Mouse (Mus musculus): Measurements from ENCODE around the gene Nipsnap3b. TPM values are rescaled to one million over a fixed set of nuclear protein-coding genes. Genes with fewer than 3 reads are reported as not detected.
A peak's percentile ranks its signal among the peaks of the same experiment; 100 is the strongest.

The Nipsnap3b gene
- polyA plus RNA-seq, 1 experiment from 2014 or later = 199 TPM

DNA sequence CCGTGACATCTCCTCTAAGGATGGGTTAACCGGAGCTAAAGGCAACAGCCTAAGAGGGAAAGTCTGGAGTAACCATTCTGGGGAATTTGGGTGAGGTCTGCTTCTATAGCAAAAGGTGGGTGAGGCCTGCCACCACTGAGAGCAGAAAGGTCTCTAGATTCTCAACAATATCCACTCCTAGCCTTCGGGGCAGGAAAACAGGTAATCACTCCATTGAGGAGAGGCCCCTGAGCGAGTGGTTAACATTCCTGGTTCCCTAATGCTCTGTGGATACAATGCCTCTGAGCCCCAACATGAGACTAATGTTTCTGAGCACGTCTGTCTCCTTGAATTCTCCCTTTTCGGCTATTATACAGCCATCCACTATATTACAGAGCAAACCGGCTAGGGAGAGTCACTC, 2.7 kb downstream of the Nipsnap3b start:
- no peak for DNase-seq (ENCODE audit: low spot score)
- Histone ChIP-seq H3K4me3 (replicated peaks; ENCODE audit: low read length) (no peak overlapping the region), H3K9me3 (ENCODE audit: control insufficient read depth, low read length) (no peaks in the 10 kb centered on the region; the same call in 1 of the 2 replicates), H3K4me2 (replicated peaks) (no peak overlapping the region), H3K27ac (no peak overlapping the region), H3K4me1 (replicated peaks; ENCODE audit: control insufficient read depth, insufficient read depth, low read length) (peaks cover 3% of the 10 kb centered on the region), H3K27me3 (ENCODE audit: control insufficient read depth, insufficient read depth, low read length) (no peaks in the 10 kb centered on the region), H3K9ac (no peak overlapping the region), H3K36me3 (replicated peaks; ENCODE audit: control insufficient read depth, insufficient read depth) (peaks cover 40% of the 10 kb centered on the region)
- ATAC-seq (ENCODE audit: low FRiP score) = no peak
- 93% methylated on average over 7 of the region's 7 CpGs for WGBS

DNA sequence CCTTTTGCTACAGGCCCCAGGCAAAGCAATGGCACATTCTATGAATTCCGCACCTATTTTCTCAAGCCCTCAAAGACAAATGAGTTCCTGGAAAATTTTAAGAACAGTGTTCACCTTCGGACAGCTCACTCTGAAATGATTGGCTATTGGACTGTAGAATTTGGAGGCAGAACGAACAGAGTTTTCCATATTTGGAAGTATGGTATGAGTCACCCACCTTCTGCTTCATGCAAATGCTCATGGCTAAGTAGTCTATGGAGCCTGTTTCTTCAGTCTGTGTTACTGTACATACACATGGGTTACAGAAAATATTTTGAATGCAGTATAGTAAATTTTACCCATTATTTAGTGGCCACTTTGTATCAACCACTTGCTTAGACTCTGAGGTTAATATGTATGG, 3.3 kb downstream of the Nipsnap3b start:
- no peaks in the 10 kb centered on the region for H3K27me3 ChIP-seq (ENCODE audit: control insufficient read depth, insufficient read depth, low read length)
- DNase-seq (ENCODE audit: low spot score) (no peak), ATAC-seq (ENCODE audit: low FRiP score) (no peak)
- WGBS = 98% methylated on average over 3 of the region's 3 CpGs
- peaks cover 3% of the 10 kb centered on the region for H3K4me1 ChIP-seq (replicated peaks; ENCODE audit: control insufficient read depth, insufficient read depth, low read length)
- peaks cover 47% of the 10 kb centered on the region for H3K36me3 ChIP-seq (replicated peaks; ENCODE audit: control insufficient read depth, insufficient read depth)
- no peak overlapping the region for H3K4me3 ChIP-seq (replicated peaks; ENCODE audit: low read length)
- H3K4me2 ChIP-seq (replicated peaks) = no peak overlapping the region
- H3K27ac ChIP-seq = no peak overlapping the region
- no peak overlapping the region for H3K9ac ChIP-seq
- H3K9me3 ChIP-seq (ENCODE audit: control insufficient read depth, low read length) = no peaks in the 10 kb centered on the region; the same call in 1 of the 2 replicates

DNA sequence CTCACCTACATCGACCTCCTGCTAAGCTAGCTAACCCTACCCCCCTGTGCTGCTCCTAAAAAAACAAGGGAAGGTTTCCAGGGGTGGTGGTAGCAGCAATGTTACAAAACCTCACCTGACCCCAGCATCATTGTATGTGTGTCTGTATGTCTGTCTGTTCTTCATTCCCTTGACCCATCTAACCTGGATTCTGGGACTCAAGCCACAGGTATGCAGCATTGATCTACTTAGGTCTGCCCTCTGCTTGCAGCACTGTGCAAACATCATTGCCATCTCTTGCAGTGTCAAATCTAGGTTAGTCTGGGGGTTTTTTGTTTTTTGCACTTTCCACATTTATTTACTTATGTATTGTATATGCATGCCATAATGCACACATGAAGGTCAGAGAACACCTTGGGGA, 6.7 kb downstream of the Nipsnap3b start:
- H3K27me3 ChIP-seq (ENCODE audit: control insufficient read depth, insufficient read depth, low read length) = no peaks in the 10 kb centered on the region
- H3K4me2 ChIP-seq (replicated peaks) = no peak overlapping the region
- no peak overlapping the region for H3K27ac ChIP-seq
- no peak for ATAC-seq (ENCODE audit: low FRiP score)
- 93% methylated on average over 1 of the region's 1 CpGs for WGBS
- no peaks in the 10 kb centered on the region for H3K4me1 ChIP-seq (replicated peaks; ENCODE audit: control insufficient read depth, insufficient read depth, low read length)
- no peak overlapping the region for H3K4me3 ChIP-seq (replicated peaks; ENCODE audit: low read length)
- no peaks in the 10 kb centered on the region; the same call in 1 of the 2 replicates for H3K9me3 ChIP-seq (ENCODE audit: control insufficient read depth, low read length)
- no peak overlapping the region for H3K9ac ChIP-seq
- peaks cover 72% of the 10 kb centered on the region for H3K36me3 ChIP-seq (replicated peaks; ENCODE audit: control insufficient read depth, insufficient read depth)
- no peak for DNase-seq (ENCODE audit: low spot score)

DNA sequence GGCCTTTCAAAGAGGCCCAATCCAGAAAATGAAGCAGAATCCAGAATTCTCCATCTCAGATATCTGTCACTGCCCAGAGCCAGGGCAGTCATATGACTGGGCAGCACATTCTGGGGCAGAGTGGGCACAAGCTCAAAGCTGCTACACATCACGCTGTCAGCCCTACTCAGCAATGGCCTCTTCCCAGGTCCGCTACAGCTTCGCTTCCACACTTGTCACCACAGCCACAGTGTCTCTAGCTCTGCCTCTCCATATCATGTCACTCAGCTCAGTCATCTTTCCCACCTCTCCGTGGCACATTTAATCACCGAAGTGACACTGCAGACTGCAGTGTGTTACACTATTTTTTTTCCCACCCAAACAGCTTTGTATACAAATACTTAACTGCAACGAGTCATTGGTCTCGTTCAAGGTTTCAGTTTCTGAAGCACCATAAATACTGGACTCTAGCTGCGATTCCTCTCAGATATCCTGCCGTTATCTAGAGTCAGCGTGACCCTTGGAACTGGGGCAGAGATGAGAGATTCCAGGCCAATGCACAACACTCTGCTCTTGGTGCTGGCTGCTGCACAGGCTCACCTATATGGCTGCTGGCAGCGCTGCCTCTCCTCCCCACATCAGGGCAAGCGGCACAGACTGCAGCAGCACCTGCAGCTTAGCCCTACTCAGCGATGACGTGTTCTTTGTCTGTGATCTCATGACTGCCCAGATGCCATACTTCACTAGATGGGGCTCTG, 11.7 kb downstream of the Nipsnap3b start:
- peaks cover 52% of the 10 kb centered on the region for H3K36me3 ChIP-seq (replicated peaks; ENCODE audit: control insufficient read depth, insufficient read depth)
- H3K4me2 ChIP-seq (replicated peaks) = no peak overlapping the region
- H3K9me3 ChIP-seq (ENCODE audit: control insufficient read depth, low read length) = no peaks in the 10 kb centered on the region
- no peaks in the 10 kb centered on the region for H3K4me1 ChIP-seq (replicated peaks; ENCODE audit: control insufficient read depth, insufficient read depth, low read length)
- ATAC-seq (ENCODE audit: low FRiP score) = no peak
- no peaks in the 10 kb centered on the region for H3K27me3 ChIP-seq (ENCODE audit: control insufficient read depth, insufficient read depth, low read length)
- H3K27ac ChIP-seq = no peak overlapping the region
- H3K9ac ChIP-seq = no peak overlapping the region
- 97% methylated on average over 14 of the region's 14 CpGs for WGBS
- no peak for DNase-seq (ENCODE audit: low spot score)
- no peak overlapping the region for H3K4me3 ChIP-seq (replicated peaks; ENCODE audit: low read length)

DNA sequence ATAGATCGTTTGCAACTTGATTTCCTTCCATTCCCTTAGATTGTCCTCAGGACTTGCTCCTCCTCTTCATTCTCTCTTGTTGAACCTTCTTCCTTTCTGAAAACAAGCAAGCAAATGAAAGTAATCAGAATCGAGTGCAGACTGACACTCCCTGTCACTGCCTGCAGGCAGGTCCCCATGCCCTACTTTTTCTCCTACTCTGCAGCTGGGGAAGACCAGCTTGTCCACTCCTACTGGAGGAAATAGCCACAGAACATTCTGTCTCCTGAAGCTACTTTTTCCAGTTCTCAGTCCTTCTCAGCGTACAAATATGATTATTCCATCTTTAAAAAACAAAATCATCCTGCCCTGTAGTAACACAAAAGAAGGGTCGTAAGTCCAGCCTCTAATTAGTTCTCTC, 12.7 kb downstream of the Nipsnap3b start:
- Histone ChIP-seq H3K9ac (no peak overlapping the region), H3K9me3 (ENCODE audit: control insufficient read depth, low read length) (no peaks in the 10 kb centered on the region), H3K4me3 (replicated peaks; ENCODE audit: low read length) (no peak overlapping the region), H3K36me3 (replicated peaks; ENCODE audit: control insufficient read depth, insufficient read depth) (peaks cover 43% of the 10 kb centered on the region), H3K27me3 (ENCODE audit: control insufficient read depth, insufficient read depth, low read length) (no peaks in the 10 kb centered on the region), H3K4me2 (replicated peaks) (no peak overlapping the region), H3K27ac (no peak overlapping the region), H3K4me1 (replicated peaks; ENCODE audit: control insufficient read depth, insufficient read depth, low read length) (no peaks in the 10 kb centered on the region)
- ATAC-seq (ENCODE audit: low FRiP score) (no peak), DNase-seq (ENCODE audit: low spot score) (no peak)
- WGBS = 97% methylated on average over 4 of the region's 4 CpGs

DNA sequence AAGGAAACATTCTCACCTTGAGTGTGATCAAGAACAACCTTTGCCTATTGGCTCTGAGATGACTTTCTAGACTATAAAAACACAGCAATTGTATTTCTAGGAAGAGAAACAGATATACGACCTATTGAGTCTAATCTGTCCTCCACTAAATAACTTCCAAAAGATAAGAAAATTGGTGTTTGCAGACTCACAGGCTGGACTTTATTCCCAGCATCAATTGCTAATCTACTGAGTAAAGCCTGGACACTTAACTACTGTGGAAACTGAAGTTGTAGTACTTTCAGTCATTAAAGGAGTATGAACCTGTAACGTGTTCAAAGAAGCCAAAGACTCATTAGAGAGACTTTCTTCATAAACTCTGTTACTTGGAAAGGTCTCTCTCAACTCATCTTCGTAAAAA, 16.1 kb downstream of the Nipsnap3b start:
- ATAC-seq (ENCODE audit: low FRiP score) (no peak), DNase-seq (ENCODE audit: low spot score) (no peak)
- no peaks in the 10 kb centered on the region for H3K4me1 ChIP-seq (replicated peaks; ENCODE audit: control insufficient read depth, insufficient read depth, low read length)
- no peak overlapping the region for H3K4me2 ChIP-seq (replicated peaks)
- WGBS = 92% methylated on average over 3 of the region's 3 CpGs
- H3K27me3 ChIP-seq (ENCODE audit: control insufficient read depth, insufficient read depth, low read length) = no peaks in the 10 kb centered on the region
- H3K9ac ChIP-seq = no peak overlapping the region
- no peak overlapping the region for H3K4me3 ChIP-seq (replicated peaks; ENCODE audit: low read length)
- H3K27ac ChIP-seq = no peak overlapping the region
- peaks cover 18% of the 10 kb centered on the region for H3K36me3 ChIP-seq (replicated peaks; ENCODE audit: control insufficient read depth, insufficient read depth)
- no peaks in the 10 kb centered on the region for H3K9me3 ChIP-seq (ENCODE audit: control insufficient read depth, low read length)

GRCm38 (mm10) chr4:53030326-53030948, 18.8 kb downstream of the Nipsnap3b start:
- Histone ChIP-seq H3K9ac (no peak overlapping the region), H3K36me3 (replicated peaks; ENCODE audit: control insufficient read depth, insufficient read depth) (no peaks in the 10 kb centered on the region; the same call in 1 of the 2 replicates), H3K4me2 (replicated peaks) (no peak overlapping the region), H3K4me3 (replicated peaks; ENCODE audit: low read length) (no peak overlapping the region), H3K4me1 (replicated peaks; ENCODE audit: control insufficient read depth, insufficient read depth, low read length) (no peaks in the 10 kb centered on the region), H3K27ac (no peak overlapping the region), H3K9me3 (ENCODE audit: control insufficient read depth, low read length) (no peaks in the 10 kb centered on the region), H3K27me3 (ENCODE audit: control insufficient read depth, insufficient read depth, low read length) (no peaks in the 10 kb centered on the region)
- 27% methylated on average over 8 of the region's 8 CpGs for WGBS
- no peak for ATAC-seq (ENCODE audit: low FRiP score)
- peak; percentile 65 for DNase-seq (ENCODE audit: low spot score)

GRCm38 (mm10) chr4:53043819-53044218, 32.1 kb downstream of the Nipsnap3b start:
- no peak overlapping the region for H3K4me2 ChIP-seq (replicated peaks)
- no peaks in the 10 kb centered on the region; the same call in 1 of the 2 replicates for H3K4me1 ChIP-seq (replicated peaks; ENCODE audit: control insufficient read depth, insufficient read depth, low read length)
- H3K4me3 ChIP-seq (replicated peaks; ENCODE audit: low read length) = no peak overlapping the region
- no peak overlapping the region for H3K9ac ChIP-seq
- no peaks in the 10 kb centered on the region for H3K9me3 ChIP-seq (ENCODE audit: control insufficient read depth, low read length)
- no peak overlapping the region for H3K27ac ChIP-seq
- DNase-seq (ENCODE audit: low spot score) (no peak), ATAC-seq (ENCODE audit: low FRiP score) (no peak)
- H3K36me3 ChIP-seq (replicated peaks; ENCODE audit: control insufficient read depth, insufficient read depth) = no peaks in the 10 kb centered on the region; the same call in 1 of the 2 replicates
- no peaks in the 10 kb centered on the region for H3K27me3 ChIP-seq (ENCODE audit: control insufficient read depth, insufficient read depth, low read length)
- WGBS = 93% methylated on average over 8 of the region's 8 CpGs

DNA sequence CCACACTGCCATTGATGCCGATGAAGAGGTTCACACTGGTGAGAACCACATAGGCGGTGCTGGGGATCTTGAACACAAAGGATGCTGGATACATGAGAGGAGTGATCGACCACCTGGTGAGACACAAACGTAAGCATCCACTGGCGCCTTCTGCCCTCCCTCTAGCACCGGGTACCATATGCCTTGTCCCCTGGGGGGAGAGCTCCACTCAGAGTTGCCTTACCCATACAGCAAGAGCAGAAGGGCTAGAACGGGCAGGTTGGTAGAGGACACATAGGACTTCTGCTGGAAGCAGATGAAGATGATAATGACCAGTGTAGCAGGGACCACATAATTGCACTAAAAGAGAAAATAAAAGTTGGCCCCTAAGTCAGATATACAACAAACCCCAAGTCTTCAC, 34.1 kb downstream of the Nipsnap3b start:
- H3K9me3 ChIP-seq (ENCODE audit: control insufficient read depth, low read length) = no peaks in the 10 kb centered on the region
- DNase-seq (ENCODE audit: low spot score) (no peak), ATAC-seq (ENCODE audit: low FRiP score) (no peak)
- no peak overlapping the region for H3K27ac ChIP-seq
- whole genome bisulfite sequencing = 68% methylated on average over 7 of the region's 7 CpGs
- H3K4me2 ChIP-seq (replicated peaks) = no peak overlapping the region
- peaks cover 8% of the 10 kb centered on the region for H3K36me3 ChIP-seq (replicated peaks; ENCODE audit: control insufficient read depth, insufficient read depth)
- no peak overlapping the region for H3K4me3 ChIP-seq (replicated peaks; ENCODE audit: low read length)
- no peaks in the 10 kb centered on the region; the same call in 1 of the 2 replicates for H3K4me1 ChIP-seq (replicated peaks; ENCODE audit: control insufficient read depth, insufficient read depth, low read length)
- H3K9ac ChIP-seq = no peak overlapping the region
- H3K27me3 ChIP-seq (ENCODE audit: control insufficient read depth, insufficient read depth, low read length) = no peaks in the 10 kb centered on the region

Data from hindbrain, embryonic 14.5 days (tissue).